Mouse (Mus musculus) CH12.LX (cell line): ENCODE measurements around the gene Mon2. TPM values are rescaled to one million over a fixed set of nuclear protein-coding genes. Genes with fewer than 3 reads are reported as not detected.

Source experiments
- DNase-seq: peaks from one replicate; pipeline ENCODE4 v3.0.0-alpha.2; 2013; ENCODE audit errors: extremely low read depth
- H3K27ac ChIP-seq: 2 replicates; pipeline ENCODE4 v1.5.1; 2012; ENCODE audit warnings: low read depth, mild to moderate bottlenecking, control low read depth, moderate library complexity; ENCODE audit not compliant: insufficient read depth
- H3K27me3 ChIP-seq: replicated peaks from 2 replicates; pipeline ENCODE3; 2012; ENCODE audit warnings: inconsistent platforms
- H3K36me3 ChIP-seq, 2 experiments: replicated peaks in 1 of 2; 2 replicates each; pipeline versions ENCODE3 to v1.6.1; 2012; ENCODE audit warnings: inconsistent platforms in 1 of 2, low read length in 1 of 2, mild to moderate bottlenecking in 1 of 2, mixed read lengths in 1 of 2, moderate library complexity in 1 of 2; ENCODE audit not compliant: control insufficient read depth in 1 of 2, insufficient read depth in 1 of 2
- H3K4me1 ChIP-seq, 2 experiments: 2 replicates each; pipeline ENCODE4 v1.6.1; 2012; ENCODE audit warnings: inconsistent platforms in 1 of 2, moderate library complexity in 1 of 2; ENCODE audit not compliant: insufficient read depth in 2 of 2, control insufficient read depth in 1 of 2
- H3K4me2 ChIP-seq: 2 replicates; pipeline ENCODE4 v1.6.1; 2012; ENCODE audit warnings: low read depth, mild to moderate bottlenecking, control low read depth; ENCODE audit not compliant: poor library complexity, insufficient read depth, severe bottlenecking
- H3K4me3 ChIP-seq, 3 experiments: fragments of 150-350 bp in 1 of 3; sonication (generic) in 1 of 3; replicated peaks in 1 of 3; 2 replicates each; pipeline versions ENCODE3 to v1.5.1; 2011 to 2012; ENCODE audit warnings: low read depth in 2 of 3, low read length in 2 of 3, mild to moderate bottlenecking in 2 of 3, moderate library complexity in 2 of 3, control low read depth in 1 of 3, improper control_type of control experiment in 1 of 3, inconsistent platforms in 1 of 3, mixed read lengths in 1 of 3; ENCODE audit not compliant: poor library complexity in 1 of 3
- H3K79me2 ChIP-seq: replicated peaks from 2 replicates; pipeline ENCODE4 v1.6.1; 2012; ENCODE audit warnings: mild to moderate bottlenecking, moderate library complexity; ENCODE audit not compliant: control insufficient read depth, poor library complexity, insufficient read depth, severe bottlenecking; ENCODE audit errors: extremely low read depth
- H3K9ac ChIP-seq: 2 replicates; pipeline ENCODE4 v1.6.1; 2012; ENCODE audit warnings: low read depth, mild to moderate bottlenecking, control low read depth, moderate library complexity; ENCODE audit not compliant: insufficient read depth
- H3K9me3 ChIP-seq: replicated peaks from 2 replicates; pipeline ENCODE3; 2012; ENCODE audit warnings: low read length, inconsistent platforms, mixed read lengths
- BHLHE40 ChIP-seq: IDR thresholded peaks from 2 replicates; pipeline ENCODE4 v1.6.1; 2011; ENCODE audit warnings: mild to moderate bottlenecking, low read depth, low read length, improper control_type of control experiment
- ETS1 ChIP-seq: conservative IDR thresholded peaks from 2 replicates; pipeline ENCODE4 v1.6.1; 2012; ENCODE audit warnings: low read depth, mild to moderate bottlenecking, inconsistent platforms, low read length, improper control_type of control experiment, moderate library complexity
- GABPA ChIP-seq: IDR thresholded peaks from 2 replicates; pipeline ENCODE4 v1.6.1; 2012; ENCODE audit warnings: low read depth, low read length, improper control_type of control experiment, inconsistent platforms; ENCODE audit not compliant: insufficient replicate concordance
- JUN ChIP-seq: IDR thresholded peaks from 2 replicates; pipeline ENCODE4 v1.6.1; 2011; ENCODE audit warnings: low read depth, mild to moderate bottlenecking, low read length, improper control_type of control experiment, moderate library complexity; ENCODE audit not compliant: insufficient read depth
- JUND ChIP-seq: conservative IDR thresholded peaks from 2 replicates; pipeline ENCODE4 v1.6.1; 2011; ENCODE audit warnings: low read depth, low read length, improper control_type of control experiment
- MAFK ChIP-seq: IDR thresholded peaks from 2 replicates; pipeline ENCODE4 v1.6.1; 2011; ENCODE audit warnings: low read length, improper control_type of control experiment; ENCODE audit not compliant: insufficient replicate concordance
- MYC ChIP-seq: IDR thresholded peaks from 2 replicates; pipeline ENCODE4 v1.6.1; 2011; ENCODE audit warnings: low read depth, mild to moderate bottlenecking, improper control_type of control experiment, low read length
- NRF1 ChIP-seq: IDR thresholded peaks from 2 replicates; pipeline ENCODE4 v1.6.1; 2014; ENCODE audit warnings: low read depth, mild to moderate bottlenecking, inconsistent platforms, low read length, improper control_type of control experiment, moderate library complexity
- PAX5 ChIP-seq: IDR thresholded peaks from 2 replicates; pipeline ENCODE4 v1.6.1; 2012; ENCODE audit warnings: low read length, inconsistent platforms, mixed read lengths
- RAD21 ChIP-seq: IDR thresholded peaks from 2 replicates; pipeline ENCODE4 v1.6.1; 2011; ENCODE audit warnings: low read depth, mild to moderate bottlenecking, low read length, improper control_type of control experiment, moderate library complexity
- UBTF ChIP-seq: IDR thresholded peaks from 2 replicates; pipeline ENCODE4 v1.6.1; 2012; ENCODE audit warnings: low read depth, mild to moderate bottlenecking, inconsistent platforms, low read length, improper control_type of control experiment, moderate library complexity
- USF1 ChIP-seq: IDR thresholded peaks from 2 replicates; pipeline ENCODE4 v1.6.1; 2014; ENCODE audit warnings: low read depth, mild to moderate bottlenecking, inconsistent platforms, low read length, improper control_type of control experiment
- USF2 ChIP-seq: conservative IDR thresholded peaks from 2 replicates; pipeline ENCODE4 v1.6.1; 2011; ENCODE audit warnings: low read depth, low read length, improper control_type of control experiment
- ZKSCAN1 ChIP-seq: IDR thresholded peaks from 2 replicates; pipeline ENCODE4 v1.6.1; 2012; ENCODE audit warnings: low read depth, inconsistent platforms, low read length, improper control_type of control experiment, borderline replicate concordance
- ZMIZ1 ChIP-seq: IDR thresholded peaks from 2 replicates; pipeline ENCODE4 v1.6.1; 2012; ENCODE audit warnings: low read depth, mild to moderate bottlenecking, inconsistent platforms, low read length, improper control_type of control experiment
- ZNF384 ChIP-seq: IDR thresholded peaks from 2 replicates; pipeline ENCODE4 v1.6.1; 2012; ENCODE audit warnings: low read depth, low read length, improper control_type of control experiment, inconsistent platforms
- dilution Hi-C: fragments of 300-500 bp; cut with MboI; formaldehyde crosslinking; loops from 2 replicates; pipeline ENCODE4 v1.14.3; 2020; ENCODE audit warnings: low sequenced_read_pairs; ENCODE audit not compliant: extremely low pct_unique_long_range_greater_than_20kb, extremely low pct_ligation_motif_present
- in situ Hi-C: fragments of 300-500 bp; cut with MboI; formaldehyde crosslinking; loops from 3 replicates; pipeline ENCODE4 v1.14.3; 2019; ENCODE audit warnings: low sequenced_read_pairs, low pct_ligation_motif_present, low pct_unique_long_range_greater_than_20kb, mixed read lengths
- polyA plus RNA-seq: library from polyadenylated mRNA; unstranded; fragments of >175 nt; gene quantifications from 2 replicates; pipeline ENCODE4 v1.2.1, GENCODE M21; 2012; ENCODE audit warnings: low read depth; ENCODE audit not compliant: insufficient read length
- total RNA-seq, 2 experiments: library from RNA; depleted of rRNA; stranded (reverse); fragments of 300-350 nt in 1 of 2; fragments of >200 nt in 1 of 2; gene quantifications; 2 replicates each; pipeline ENCODE4 v1.2.3; 2012 to 2014

The Mon2 gene
- total and polyA plus RNA-seq, 3 experiments = 18.6 to 31.0 (median 28.8) TPM

DNA sequence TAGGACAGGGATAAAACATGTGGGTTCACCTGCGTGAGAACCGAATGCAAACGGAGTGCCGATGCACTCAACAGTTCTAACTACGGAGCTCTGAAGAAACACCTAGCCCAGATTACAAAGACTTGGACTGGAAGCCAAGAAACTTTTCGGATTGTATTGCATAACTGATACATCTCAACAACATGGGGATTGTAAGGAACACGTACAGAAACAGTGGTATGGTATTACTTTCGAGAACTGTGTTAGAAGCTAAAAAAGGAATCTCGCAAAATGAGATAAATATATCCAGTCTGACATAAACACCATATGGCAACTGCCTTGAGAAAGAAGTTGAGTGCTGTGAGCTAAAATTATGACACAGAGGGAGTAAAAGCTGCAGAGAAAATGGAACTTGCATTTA is 86.4 kb downstream of the Mon2 start:
- H3K9me3 ChIP-seq = no peaks in the 10 kb centered on the region
- dilution Hi-C loops = no loop called here
- H3K9ac ChIP-seq = no peak overlapping the region
- H3K4me1 ChIP-seq = peaks cover 5 to 21% of the 10 kb centered on the region in 2 experiments; a peak in 3 of 4 replicates
- H3K27me3 ChIP-seq = no peaks in the 10 kb centered on the region
- H3K79me2 ChIP-seq = peaks cover 5% of the 10 kb centered on the region; the same call in 1 of the 2 replicates
- H3K27ac ChIP-seq = no peak overlapping the region
- no peak for TF ChIP-seq MAFK
- no peak for TF ChIP-seq NRF1
- no peak for TF ChIP-seq MYC
- no peak for TF ChIP-seq USF2
- TF ChIP-seq ETS1 = no peak
- no peak for TF ChIP-seq GABPA
- TF ChIP-seq ZNF384 = no peak
- TF ChIP-seq JUN = no peak
- TF ChIP-seq ZKSCAN1 = no peak
- no peak for TF ChIP-seq UBTF
- TF ChIP-seq RAD21 = no peak
- no peak for TF ChIP-seq JUND
- DNase-seq = no peak
- H3K4me2 ChIP-seq = no peak overlapping the region
- in situ Hi-C loops = no loop called here
- no peak overlapping the region for H3K4me3 ChIP-seq
- H3K36me3 ChIP-seq = peaks cover 10 to 29% of the 10 kb centered on the region in 2 experiments

DNA sequence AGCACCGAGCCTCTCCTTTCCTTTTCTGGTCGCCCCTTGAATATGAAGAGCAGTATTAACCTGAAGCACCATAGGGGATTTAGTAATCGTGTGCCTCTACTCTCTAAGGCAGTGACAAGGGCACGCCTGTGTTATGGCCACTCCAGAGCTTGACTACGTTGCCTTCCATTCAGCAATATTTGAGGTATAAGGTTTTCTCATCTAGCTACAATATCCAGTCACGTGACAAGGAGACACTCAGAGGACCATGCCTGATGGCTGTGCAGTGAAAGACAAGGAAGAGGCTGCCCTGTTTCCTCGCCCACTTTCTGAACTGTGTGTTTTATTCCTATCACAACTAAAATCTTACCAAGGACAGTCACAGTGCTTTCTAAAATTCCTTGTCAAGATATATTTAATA is 87.9 kb downstream of the Mon2 start:
- Histone ChIP-seq H3K9ac (peak overlapping the region; percentile 37; the same call in 1 of the 2 replicates), H3K9me3 (no peaks in the 10 kb centered on the region), H3K27me3 (no peaks in the 10 kb centered on the region), H3K4me2 (peak overlapping the region; percentile 68), H3K4me1 (peaks cover 5 to 26% of the 10 kb centered on the region in 2 experiments; a peak in 3 of 4 replicates), H3K27ac (no peak overlapping the region), H3K4me3 (no peak overlapping the region), H3K79me2 (peaks cover 18% of the 10 kb centered on the region), H3K36me3 (peaks cover 2 to 19% of the 10 kb centered on the region in 2 experiments)
- dilution Hi-C loops (no loop called here), in situ Hi-C loops (no loop called here)
- no peak for DNase-seq
- peak; percentile 45 for TF ChIP-seq USF2
- no peak for TF ChIP-seq ZMIZ1
- TF ChIP-seq PAX5 = no peak
- TF ChIP-seq USF1 = peak; percentile 54
- peak; percentile 56 for TF ChIP-seq BHLHE40
